Mouse (Mus musculus) left cerebral cortex, adult 18-20 months (tissue): ENCODE measurements around the gene Peli2. TPM values are rescaled to one million over a fixed set of nuclear protein-coding genes. Genes with fewer than 3 reads are reported as not detected.

ENCODE experiments used
- DNase-seq, 2 experiments: peaks; one replicate each; pipeline ENCODE4 v3.0.0; 2021 to 2022; ENCODE audit warnings: low spot score in 2 of 2, mixed read lengths in 1 of 2
- total RNA-seq, 2 experiments: library from RNA; stranded (reverse); gene quantifications; 2 replicates each; pipeline ENCODE4 v1.2.3; 2021

The Peli2 gene
- total RNA-seq, 2 experiments from 2014 or later: 12.7 to 20.8 TPM

DNA sequence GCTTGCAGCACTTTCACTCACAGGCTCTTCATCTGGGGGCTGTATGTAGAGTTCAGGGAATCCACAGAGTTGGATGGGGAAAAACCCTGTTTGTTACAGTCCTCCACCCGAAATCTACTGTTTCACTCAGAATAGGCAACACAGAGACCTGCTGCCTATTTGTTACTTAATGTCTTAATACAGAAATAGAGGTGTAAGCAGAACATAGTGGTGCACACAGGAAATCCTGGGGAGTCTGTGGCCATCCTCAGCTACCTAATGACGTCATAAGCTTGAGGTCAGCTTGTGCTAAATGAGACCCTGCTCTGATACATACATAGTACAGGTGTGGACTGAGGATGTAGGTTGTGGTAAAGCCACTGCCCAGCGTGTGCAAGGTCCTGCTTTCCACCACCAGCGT is 4.2 kb downstream of the Peli2 start:
- no peak for DNase-seq

DNA sequence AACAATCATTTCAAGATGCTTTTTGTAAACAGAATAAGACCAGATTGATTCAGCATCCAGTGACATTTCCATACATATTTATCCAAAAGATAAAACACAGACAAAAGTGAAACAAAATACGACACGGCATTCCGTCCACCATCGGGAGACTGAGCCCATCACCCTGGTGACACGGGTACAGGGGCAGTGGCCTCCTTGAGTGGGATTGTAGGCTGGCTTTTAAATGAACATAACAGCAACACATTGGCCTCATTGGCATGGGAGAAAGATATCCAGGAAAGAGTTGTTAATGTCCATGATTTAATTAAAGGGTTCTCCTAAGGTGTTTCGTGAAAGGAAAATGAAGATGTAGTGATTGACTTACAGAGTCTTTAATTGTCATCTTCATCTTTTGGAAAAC is 5.3 kb downstream of the Peli2 start:
- DNase-seq: no peak

DNA sequence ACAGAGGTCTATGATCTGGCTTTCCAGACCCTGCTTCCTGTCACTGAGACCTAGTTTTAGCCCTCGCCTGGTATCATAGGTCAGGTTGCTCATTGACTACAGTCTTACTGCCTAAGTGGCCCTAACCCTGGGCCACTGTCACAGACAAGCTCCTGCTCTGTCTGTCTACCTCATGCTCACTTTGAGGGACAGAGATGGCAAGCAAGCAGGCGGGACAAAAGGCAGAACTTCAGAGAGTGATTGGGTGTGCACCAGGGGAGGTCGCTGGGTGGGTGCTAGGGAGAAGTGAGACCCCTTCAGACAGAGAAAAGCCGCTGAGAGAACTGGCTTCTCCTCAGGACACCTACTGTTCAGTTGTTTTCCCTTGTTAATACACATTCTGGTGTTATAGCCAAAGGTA is 6.3 kb downstream of the Peli2 start:
- DNase-seq: no peak

DNA sequence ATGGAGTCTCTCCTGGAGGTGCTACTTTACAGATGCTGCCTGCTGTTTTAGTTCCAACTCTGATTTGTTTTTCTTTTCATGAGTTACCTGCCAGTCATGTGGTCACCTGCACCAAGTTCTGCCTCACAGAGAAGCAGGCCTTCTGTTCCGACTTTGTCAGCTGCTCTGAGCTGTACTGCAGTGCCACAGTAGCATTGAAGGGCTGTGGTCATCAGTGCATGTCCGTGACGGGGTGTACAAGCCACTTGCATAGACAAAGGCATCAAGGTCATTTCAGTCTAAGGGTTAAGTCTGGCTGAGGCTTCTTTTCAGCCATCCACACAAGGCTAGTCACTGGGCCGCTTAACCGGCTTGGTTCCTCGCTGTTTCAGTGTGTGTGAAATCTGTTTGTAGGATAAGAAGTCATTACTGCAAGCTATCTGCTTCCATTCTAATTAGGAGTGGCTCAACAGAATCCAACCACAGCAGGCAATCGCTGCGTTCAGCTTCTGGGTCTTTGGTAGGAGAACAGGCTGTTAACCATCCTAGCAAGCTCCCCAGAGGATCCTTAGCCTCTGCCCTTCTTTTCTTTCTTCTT is 7.1 kb downstream of the Peli2 start:
- DNase-seq: no peak

DNA sequence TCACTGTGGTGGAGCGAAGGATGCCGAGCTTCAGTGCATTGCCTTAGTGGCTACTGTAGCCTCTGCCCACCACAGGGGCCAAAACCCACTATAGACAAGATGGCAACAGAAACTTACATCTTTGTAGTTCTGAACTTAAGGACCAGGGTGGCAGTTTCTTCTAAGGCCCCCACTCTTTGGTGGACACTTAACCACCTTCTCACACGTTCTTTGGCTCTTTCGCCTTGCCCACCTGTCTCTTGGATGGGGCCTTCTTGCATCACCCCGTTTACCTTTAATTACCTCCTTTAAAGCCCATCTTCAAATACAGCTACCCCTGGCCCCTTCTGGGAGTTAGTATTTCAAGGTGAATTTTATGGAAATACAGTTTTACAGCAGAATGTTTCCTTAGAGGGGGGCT is 8.1 kb downstream of the Peli2 start:
- no peak for DNase-seq

DNA sequence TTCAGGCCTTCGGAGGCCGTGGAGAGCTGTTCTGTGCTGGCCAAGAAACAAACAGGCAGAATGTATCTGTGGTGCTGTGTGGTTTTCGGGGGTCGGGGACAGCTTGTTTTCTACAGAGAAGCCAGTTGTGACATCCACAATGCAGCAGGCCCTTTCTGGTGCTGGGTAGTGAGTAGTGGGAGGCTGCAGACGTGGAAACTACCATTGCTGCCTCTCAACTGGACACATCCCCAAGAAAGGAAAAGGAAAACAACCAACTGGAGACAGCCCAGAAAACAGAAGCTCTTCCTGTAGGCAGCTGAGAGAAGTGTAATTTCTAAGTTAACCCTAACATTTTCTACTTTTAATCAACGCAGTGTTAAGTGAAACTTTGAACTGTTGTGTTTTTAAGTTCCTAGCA is 9.4 kb downstream of the Peli2 start:
- no peak for DNase-seq

DNA sequence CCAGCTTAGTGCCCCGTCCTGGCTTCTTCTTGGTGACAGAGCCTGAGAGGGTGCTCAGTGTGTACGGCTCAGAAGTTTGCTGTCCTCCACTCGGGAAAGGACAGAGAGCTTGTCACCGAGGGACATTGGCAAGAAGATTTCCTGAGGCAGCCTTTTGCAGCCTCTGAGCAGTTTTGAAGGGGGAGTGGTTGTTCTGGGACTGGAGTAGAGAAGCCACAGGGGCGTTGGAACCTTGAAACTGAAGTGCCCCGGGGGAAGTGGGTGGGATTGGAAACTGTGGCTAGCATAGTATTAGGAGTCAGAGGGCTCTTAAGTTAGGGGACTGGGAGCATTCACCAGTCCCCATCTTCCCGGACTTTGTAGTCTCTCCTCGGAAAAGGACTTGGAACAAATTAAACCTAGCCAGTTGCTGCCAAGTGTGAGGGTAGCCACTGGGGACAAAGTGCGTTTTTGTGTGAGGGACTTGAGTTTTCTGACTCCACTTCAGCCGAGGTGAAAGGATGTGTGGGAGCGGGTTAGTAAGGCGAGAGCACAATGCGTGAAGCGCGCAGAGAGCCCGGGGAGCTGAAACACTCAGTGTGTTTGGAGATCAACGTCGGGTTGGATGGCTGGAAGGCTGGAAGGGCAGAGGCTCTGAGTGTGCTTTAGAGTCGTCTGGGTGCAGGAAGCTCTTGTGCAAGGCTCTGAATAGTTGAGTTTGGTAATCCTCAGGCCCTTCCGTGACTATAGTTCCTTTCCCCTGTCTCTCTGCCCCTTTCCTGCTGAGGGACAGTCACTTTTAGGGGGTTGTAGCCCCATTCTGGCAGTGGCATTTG is 10.3 kb downstream of the Peli2 start:
- DNase-seq: no peak

DNA sequence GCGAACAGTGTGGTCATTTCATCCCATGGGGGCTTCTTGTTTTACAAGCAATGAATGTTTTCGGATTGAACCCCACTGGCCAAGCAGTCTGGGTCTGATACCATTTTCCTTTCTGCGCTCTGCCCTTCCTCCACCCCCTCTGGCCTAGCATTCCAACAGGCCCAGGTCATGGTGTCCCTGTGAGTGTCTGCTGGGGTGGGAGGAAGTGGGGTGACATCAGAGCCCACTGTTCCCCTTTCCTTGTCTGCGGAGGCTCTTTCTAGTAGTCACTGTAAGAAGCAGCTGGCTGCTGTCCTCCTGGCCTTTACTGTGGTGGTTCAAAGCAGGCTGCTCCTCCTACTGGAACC is 10.9 kb downstream of the Peli2 start:
- no peak for DNase-seq

DNA sequence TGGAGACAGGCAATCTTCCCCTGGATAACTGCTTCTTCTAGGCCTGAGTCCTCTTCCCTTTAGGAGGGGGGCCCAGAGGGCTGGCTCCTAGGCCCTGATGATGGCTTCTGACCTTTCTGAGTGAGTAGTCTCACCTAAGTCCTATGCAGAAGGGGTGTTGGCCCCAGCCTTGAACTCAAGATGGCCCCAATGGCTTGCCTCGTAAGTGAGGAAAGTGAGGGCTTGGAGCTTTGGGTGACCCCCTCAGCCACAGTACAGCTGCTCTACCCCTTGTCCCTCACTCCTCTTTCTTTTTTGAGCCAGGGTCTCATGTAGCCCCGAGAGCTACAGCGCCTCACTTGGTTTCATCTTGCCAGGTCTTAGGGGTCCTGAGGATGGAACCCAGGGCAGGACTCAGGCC is 11.6 kb downstream of the Peli2 start:
- no peak for DNase-seq

DNA sequence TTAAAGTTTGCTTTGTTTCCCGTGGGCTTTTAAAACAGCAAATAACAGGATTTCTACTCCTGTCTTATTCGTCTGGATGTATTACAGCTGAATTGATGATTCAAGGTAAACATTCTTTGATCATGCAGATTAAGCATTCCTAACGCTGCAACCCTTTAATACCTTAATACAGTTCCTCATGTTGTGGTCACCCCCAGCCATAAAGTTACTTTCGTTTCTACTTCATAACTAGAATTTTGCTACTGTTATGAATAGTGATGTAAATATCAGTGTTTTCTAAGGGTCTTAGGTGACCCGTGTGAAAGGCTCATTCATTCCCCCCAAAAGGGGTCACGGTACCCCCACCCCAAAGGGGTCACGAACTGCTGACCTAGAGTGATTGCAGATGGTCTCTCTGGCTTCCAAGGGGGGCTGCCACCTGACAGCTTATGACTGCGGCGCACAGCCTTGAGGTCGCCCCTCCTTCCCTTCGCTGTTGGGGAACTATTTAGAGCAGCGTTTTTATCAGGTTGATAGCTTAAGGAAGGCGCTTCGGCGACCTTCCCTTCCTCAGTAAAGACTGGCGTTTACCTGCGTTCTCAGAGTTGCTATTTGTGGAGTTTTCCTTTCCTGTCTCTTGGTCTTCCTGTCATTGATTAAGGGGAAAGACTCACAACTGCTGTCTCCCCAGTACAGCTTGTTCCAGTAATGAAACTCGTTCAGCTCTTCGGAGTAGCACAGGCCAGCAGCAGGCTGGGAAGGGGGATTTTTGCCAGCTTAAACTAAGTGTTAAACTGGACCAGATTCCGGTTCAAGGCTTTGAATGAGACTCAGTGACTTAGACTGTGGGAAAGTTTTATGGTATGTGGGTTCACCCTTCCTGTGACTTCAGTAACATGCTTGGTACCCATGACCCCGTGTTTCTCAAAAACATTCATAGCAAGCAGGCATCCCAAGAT is 12.5 kb downstream of the Peli2 start:
- no peak for DNase-seq

DNA sequence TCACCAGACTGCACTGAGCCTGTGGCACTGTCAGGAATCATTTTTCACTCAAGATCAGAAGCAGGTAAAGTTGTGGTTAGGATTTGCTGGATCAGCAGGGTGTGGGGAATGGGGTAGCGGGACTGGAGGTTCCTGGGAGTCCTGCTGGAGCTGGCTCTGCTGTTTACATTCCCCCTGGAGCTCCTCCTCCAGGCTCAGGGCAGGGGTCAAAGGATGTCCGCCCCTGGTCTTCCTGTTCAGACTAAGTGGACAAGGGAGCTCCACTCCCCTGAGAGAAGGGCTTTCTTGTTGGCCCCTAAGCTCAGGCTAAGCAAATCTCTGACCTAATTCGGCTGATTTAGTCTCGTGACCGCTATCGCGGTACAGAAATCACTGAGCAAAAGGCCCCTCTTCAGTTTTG is 13.7 kb downstream of the Peli2 start:
- DNase-seq: no peak

DNA sequence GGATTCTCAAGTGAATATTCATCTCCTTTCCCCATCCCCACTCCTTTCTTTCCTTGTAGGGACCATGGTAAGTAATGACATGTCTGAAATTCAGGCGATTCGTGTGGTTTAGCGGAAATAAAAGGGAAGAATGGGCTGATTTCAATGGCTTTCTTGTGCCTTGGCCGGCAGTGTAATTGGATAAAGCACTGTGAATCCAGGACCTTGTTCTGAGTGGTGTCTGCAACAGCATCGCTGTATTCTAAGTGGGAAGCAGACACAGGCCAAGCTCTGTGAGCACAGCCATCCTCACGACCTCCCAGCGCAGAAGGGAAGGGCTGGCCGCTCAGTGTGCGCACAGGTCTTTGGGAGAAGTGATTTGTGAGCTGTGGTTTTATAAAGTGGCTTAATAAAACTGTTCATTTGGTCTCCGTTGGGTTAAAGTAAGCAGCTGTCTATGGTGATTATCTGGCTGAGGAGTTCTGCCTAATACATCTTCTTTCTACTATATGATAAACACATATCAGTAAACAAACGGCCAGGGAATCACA is 15.3 kb downstream of the Peli2 start:
- no peak for DNase-seq

DNA sequence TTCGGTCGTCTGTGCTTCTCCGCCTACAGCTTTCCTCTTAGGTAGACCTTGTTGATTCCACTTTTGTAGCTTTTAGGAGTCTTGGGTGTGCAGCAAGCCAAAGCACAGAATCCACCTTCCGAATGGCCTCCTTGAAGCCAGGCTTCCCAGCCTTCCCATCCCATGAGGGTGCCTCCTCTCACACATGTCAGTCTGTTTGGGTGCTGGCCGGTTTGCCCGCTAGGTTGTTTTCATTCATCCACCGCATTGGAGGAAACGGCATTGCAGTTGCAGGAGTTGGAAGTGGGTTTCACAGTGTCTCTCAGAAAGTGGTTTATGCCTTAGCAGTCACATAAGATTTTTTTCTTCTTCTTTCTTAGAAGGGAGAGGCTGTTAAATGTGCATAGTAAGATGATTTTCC is 17.1 kb downstream of the Peli2 start:
- no peak for DNase-seq

DNA sequence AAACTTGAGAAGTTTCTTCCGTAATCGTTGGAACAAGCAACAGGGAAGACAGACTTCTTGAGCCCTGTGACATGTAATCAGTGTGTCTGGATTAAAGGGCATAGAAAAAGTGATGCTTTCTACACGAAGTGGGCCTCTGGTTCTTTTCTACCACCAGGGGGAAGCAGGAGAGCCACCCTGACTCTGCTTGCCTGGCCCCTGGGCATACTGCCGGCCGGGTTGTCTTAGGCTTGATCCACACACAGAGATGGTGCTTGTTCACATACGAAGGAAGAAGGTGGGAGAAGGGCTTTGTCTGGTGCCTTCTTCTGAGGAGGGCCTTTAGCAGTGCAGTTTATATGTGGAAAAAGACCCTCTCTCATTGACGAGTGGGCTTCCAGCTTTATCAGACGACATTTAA is 17.5 kb downstream of the Peli2 start:
- DNase-seq: no peak

DNA sequence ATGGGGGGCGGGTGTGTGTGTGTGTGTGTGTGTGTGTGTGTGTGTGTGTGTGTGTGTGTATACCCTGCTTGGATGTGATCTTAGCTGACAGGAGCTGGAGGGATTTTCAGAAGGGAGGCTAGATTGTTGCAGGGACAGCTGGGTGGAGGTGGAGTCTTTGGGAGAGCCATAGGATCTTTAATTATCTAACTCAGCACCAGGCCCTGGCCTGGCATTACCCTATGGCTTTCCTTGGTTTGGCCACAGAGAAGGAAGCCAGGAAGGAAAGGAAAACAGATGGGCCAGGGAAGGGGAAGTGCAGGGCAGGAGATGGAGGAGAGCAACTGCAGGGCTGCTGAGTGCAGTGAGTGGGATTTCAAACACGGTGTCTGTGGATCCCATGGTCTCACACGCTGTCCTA is 18.8 kb downstream of the Peli2 start:
- no peak for DNase-seq

DNA sequence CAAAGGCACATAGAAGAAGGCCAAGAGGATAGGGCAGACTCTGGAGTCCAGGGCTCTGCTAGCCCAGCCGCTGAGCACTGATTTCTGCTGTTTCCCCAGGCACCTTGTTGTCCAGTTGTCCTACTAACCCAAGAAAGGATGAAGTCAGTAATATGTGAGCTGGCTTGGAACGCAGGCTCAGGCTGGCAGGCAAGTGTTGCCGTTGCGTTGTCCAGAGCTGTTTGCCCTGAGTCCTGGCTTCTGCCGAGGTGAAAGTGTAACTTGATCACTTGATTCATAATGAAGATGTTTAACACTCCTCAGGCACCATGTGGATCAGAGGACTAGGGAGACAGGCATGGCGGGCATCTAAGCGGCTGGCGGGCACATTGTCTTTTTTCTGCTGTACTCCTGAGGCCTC is 21.1 kb downstream of the Peli2 start:
- DNase-seq: no peak

DNA sequence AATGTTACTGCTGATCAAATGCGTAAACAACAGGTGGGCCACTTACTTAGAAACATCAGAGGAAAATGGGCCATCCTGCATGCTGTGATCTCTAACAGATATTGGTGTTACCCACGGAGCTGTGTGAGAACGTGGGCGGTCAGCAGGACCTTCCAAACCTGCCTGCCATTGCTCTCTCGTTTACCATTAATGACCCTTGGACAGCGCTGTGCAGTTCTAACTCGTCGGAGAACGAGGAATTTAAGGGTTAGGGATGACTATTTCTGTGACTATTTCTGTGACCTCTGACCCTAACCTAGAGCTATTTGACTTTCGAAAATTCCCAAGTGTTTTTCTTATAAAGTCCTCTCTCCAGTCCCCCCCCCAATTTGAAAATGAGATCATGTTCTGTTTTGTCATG is 22.1 kb downstream of the Peli2 start:
- DNase-seq: no peak

DNA sequence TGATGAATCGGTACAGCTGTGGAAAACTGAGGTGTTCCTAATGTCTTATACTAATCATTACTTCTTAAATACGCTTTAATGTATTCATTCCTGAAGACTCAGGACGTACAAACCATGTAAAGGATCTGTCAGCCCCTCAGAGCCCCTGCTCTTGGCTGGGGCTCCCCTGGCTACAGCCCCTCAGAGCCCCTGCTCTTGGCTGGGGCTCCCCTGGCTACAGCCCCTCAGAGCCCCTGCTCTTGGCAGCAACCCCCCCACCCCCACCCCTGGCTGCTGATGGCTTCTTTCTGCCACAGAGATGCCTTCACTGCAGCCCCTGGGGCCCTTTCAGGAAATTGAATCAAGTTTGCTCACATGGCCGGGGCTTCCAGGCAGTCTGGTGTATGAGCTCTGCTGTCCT is 22.5 kb downstream of the Peli2 start:
- no peak for DNase-seq

DNA sequence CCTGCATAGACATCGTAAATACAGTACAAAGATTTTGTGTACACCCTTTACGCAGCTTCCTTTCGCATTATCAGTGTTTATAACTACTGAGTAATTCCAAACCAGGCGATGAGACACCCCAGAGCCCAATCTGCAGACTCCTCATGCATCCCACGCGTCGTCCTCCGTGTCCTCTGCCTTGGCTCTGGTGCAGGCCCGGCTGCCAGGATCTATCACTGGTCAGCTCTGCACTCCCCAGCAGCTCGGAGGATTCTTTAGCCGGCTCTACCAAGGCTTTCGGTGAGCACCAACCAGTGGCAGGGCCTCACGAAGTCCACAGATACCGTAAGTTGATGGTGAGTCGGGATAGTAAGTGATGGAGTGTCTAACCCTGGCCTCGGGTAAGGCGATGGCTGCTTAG is 23.7 kb downstream of the Peli2 start:
- DNase-seq: peak in 1 of 2 experiments; percentile 22

DNA sequence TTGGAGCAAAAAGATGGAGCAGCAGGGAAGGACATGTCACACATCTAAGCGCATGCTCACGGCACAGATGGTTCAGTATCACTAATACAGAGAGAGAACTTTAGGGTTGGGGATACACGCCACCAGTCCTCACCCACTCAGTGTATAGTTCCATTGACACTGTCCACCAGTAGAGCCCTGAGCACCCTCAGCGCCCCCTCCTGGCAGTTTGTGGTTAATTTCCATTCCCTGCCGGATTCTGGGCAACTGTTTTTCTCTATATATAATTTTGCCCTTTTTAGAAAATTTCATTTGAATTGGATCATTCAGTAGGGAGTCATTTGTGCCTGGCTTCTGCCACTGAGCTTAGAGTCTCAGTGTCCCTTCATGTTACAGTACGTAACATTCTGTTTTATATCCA is 27.1 kb downstream of the Peli2 start:
- DNase-seq: peak in 1 of 2 experiments; percentile 25

DNA sequence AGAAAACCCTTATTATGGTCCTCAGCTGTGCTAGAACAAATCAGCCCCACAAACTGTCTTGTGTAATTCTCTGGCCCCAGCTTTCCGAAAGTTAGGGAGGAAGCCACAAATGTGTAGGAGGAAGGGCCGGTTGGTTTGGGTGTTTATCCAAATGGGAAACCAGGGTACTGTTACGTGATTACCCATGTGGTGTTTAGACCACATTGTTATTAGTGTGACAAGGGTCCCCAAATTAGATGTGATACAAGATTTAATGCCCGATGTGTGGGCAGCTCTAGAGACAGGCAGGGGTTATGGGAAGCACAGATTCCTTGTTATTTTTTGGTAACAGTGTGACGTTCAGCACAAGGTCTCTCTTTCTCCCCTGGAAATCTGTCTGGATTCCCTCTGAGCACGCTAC is 28.0 kb downstream of the Peli2 start:
- no peak for DNase-seq

DNA sequence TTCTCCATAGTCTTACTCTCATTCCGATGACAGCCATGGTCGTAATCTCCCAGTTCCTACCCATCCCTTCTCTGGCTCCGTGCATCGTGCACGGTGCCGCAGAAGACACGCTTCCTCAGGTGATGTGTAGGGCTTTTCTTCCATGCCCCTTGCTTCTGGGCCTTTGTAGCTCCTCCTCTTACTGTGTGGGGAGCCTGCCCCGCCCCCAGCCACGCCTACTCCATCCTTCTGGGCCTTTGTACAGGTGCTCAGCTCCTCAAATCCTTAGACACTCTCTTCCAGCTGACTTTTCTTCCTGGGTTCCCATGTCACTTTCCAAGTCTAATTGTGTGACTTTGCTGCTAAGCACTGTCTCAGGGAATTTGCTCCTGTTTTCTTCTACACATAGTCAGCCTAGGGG is 28.7 kb downstream of the Peli2 start:
- DNase-seq: no peak
